Mouse (Mus musculus) embryonic facial prominence, embryonic 11.5 days (tissue): Measurements from ENCODE around the gene Fbln2. TPM values are rescaled to one million over a fixed set of nuclear protein-coding genes. Genes with fewer than 3 reads are reported as not detected.
A peak's percentile ranks its signal among the peaks of the same experiment; 100 is the strongest.

Experiments used
- ATAC-seq: fragments of 200-750 bp; cut with Nextera tagmentation; replicated peaks from 2 replicates; pipeline ENCODE4 v1.8.0; 2017; ENCODE audit warnings: low read depth; ENCODE audit not compliant: insufficient number of reproducible peaks, low FRiP score, low TSS enrichment
- DNase-seq: peaks from one replicate; pipeline ENCODE4 v3.0.0-alpha.2; 2015; ENCODE audit warnings: low spot score
- H3K27ac ChIP-seq: fragments of 300-500 bp; sonication (generic); replicated peaks from 2 replicates; pipeline ENCODE4 v1.5.1; 2014; ENCODE audit warnings: mild to moderate bottlenecking, low read depth, low read length, control low read depth
- H3K27me3 ChIP-seq: fragments of 300-500 bp; sonication (generic); 2 replicates; pipeline ENCODE4 v1.6.1; 2014; ENCODE audit warnings: mild to moderate bottlenecking, low read length, moderate library complexity, mixed read lengths; ENCODE audit not compliant: control insufficient read depth, insufficient read depth
- H3K36me3 ChIP-seq: fragments of 300-500 bp; sonication (generic); replicated peaks from 2 replicates; pipeline ENCODE4 v1.6.1; 2014; ENCODE audit warnings: low read depth, mild to moderate bottlenecking, low read length, moderate library complexity, mixed read lengths; ENCODE audit not compliant: control insufficient read depth, insufficient read depth
- H3K4me1 ChIP-seq: fragments of 300-500 bp; sonication (generic); 2 replicates; pipeline ENCODE4 v1.6.1; 2014; ENCODE audit warnings: low read length, mixed read lengths; ENCODE audit not compliant: control insufficient read depth, insufficient read depth
- H3K4me2 ChIP-seq: fragments of 300-500 bp; sonication (generic); 2 replicates; pipeline ENCODE4 v1.6.1; 2014; ENCODE audit warnings: low read depth, mild to moderate bottlenecking, control low read depth, low read length, moderate library complexity
- H3K4me3 ChIP-seq: fragments of 300-500 bp; sonication (generic); 2 replicates; pipeline ENCODE4 v1.5.1; 2014; ENCODE audit warnings: low read depth, low read length, control low read depth
- H3K9ac ChIP-seq: fragments of 300-500 bp; sonication (generic); replicated peaks from 2 replicates; pipeline ENCODE4 v1.6.1; 2014; ENCODE audit warnings: mild to moderate bottlenecking, control low read depth, low read length
- H3K9me3 ChIP-seq: fragments of 300-500 bp; sonication (generic); replicated peaks from 2 replicates; pipeline ENCODE4 v1.6.1; 2016; ENCODE audit warnings: mild to moderate bottlenecking, low read length, inconsistent platforms, mixed read lengths; ENCODE audit not compliant: control insufficient read depth
- WGBS: fragments of 180-500 bp; shearing (Covaris S2); extraction: QIAGEN DNeasy Blood & Tissue Kit; methylation state at CpG from one replicate; pipeline ENCODE4 v1.1.7; 2014; 5-methylcytosine and 5-hydroxymethylcytosine counted together
- polyA plus RNA-seq: library from polyadenylated mRNA; unstranded; fragments of >200 nt; fragmentation: Nextera tagmentation; extraction: Ambion mirVana; gene quantifications from 2 replicates; pipeline ENCODE4 v1.2.1, GENCODE M21; 2014

Fbln2 gene
- polyA plus RNA-seq, 1 experiment from 2014 or later = 61.9 TPM

DNA sequence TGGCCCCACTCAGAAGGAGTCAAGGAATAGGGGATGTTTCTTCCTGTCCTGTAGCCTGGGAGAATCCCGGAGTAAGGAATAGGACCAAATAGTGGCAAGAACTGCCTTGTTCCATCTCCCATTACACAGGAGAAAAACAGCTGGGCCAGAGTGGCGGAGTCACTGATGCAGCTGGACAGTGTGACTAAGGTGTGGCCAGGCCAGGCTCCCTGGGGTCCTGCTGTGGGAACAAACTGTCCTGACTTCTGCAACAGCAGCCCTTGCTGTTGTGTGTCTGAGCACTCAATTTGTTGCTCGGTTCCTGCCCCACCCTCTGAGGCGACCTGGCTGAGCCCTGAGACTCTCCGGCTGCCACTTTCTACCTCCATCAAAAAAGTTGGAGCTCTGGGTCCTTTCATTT lies 26.8 kb upstream of the Fbln2 start:
- Histone ChIP-seq H3K4me3 (no peak overlapping the region), H3K4me1 (peaks cover 1% of the 10 kb centered on the region), H3K9ac (no peak overlapping the region), H3K27me3 (no peaks in the 10 kb centered on the region), H3K36me3 (no peaks in the 10 kb centered on the region), H3K27ac (no peak overlapping the region), H3K4me2 (no peak overlapping the region), H3K9me3 (no peaks in the 10 kb centered on the region)
- DNase-seq (no peak), ATAC-seq (no peak)
- 77% methylated on average over 5 of the region's 5 CpGs for WGBS

DNA sequence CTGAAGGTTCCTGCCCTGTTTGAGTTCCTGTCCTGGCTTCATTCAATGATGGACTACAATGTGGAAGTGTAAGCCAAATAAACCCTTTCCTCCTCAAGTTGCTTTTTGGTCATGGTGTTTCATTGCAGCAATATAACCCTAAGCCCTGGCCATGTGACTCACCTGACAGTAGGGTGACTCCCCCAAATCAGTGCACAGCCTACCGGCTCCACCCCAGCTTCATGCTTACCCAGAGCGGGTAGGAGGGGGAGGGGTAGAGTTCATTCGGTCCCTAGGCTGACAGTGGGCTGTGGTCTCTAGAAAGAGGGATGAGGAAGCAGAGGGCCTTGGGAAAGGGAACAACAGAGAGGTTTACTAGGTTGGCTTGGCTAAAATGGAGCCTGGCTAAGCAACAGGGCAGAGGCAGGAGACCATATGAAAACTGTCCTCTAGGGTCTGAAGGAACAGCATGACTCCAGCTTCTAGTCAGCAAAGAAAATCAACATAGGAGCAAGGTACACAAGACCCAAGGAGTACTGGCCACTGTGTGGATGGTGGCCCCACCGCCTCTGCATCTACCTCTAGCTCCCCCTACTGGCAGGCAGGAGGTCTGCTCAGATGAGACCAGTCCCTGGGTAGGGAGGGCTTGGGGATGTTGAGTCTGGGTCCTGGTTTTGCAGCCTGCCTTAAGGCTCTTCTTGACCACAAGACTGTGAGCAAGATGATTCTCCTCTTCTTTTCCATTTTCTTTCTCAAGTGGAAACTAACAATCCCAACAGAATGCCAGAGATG lies 25.9 kb upstream of the Fbln2 start:
- H3K36me3 ChIP-seq = no peaks in the 10 kb centered on the region
- DNase-seq (peak; percentile 32), ATAC-seq (0 out of 2 replicates have a peak, but pooled peaks have one; percentile 53)
- H3K4me2 ChIP-seq = no peak overlapping the region
- 53% methylated on average over 4 of the region's 4 CpGs for WGBS
- H3K9me3 ChIP-seq = no peaks in the 10 kb centered on the region
- no peak overlapping the region for H3K27ac ChIP-seq
- H3K9ac ChIP-seq = no peak overlapping the region
- no peaks in the 10 kb centered on the region for H3K27me3 ChIP-seq
- no peak overlapping the region for H3K4me3 ChIP-seq
- H3K4me1 ChIP-seq = no peaks in the 10 kb centered on the region

GRCm38 (mm10) chr6:91186934-91187333 lies 25.3 kb upstream of the Fbln2 start:
- Histone ChIP-seq H3K4me1 (no peaks in the 10 kb centered on the region), H3K4me2 (no peak overlapping the region), H3K4me3 (no peak overlapping the region), H3K9ac (no peak overlapping the region), H3K36me3 (no peaks in the 10 kb centered on the region), H3K27ac (no peak overlapping the region), H3K9me3 (no peaks in the 10 kb centered on the region), H3K27me3 (no peaks in the 10 kb centered on the region)
- 88% methylated on average over 6 of the region's 6 CpGs for WGBS
- no peak for ATAC-seq
- no peak for DNase-seq

DNA sequence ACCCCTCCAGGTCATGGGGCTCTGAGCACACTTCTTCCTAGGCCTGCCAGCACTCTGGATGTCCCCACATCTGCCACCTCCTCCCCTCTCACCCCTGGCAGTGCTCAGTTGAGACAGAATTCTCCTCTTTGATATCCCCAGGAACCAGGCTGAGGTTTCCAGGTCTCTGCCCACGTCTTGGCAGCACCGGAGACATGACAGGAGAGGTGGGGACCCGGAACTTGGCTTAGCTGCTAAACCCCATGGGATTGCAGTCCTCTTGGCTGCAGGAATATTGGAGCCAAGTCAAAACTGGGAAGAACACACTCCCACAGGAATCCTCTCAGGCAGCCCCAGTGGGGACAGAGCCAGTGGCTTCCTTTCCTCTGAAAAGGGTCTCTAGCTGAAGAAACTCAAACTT lies 24.4 kb upstream of the Fbln2 start:
- DNase-seq = no peak
- H3K4me2 ChIP-seq = no peak overlapping the region
- 81% methylated on average over 3 of the region's 3 CpGs for WGBS
- no peaks in the 10 kb centered on the region for H3K4me1 ChIP-seq
- no peaks in the 10 kb centered on the region for H3K27me3 ChIP-seq
- no peak for ATAC-seq
- no peak overlapping the region for H3K9ac ChIP-seq
- H3K27ac ChIP-seq = no peak overlapping the region
- no peak overlapping the region for H3K4me3 ChIP-seq
- no peaks in the 10 kb centered on the region for H3K36me3 ChIP-seq
- no peaks in the 10 kb centered on the region for H3K9me3 ChIP-seq

DNA sequence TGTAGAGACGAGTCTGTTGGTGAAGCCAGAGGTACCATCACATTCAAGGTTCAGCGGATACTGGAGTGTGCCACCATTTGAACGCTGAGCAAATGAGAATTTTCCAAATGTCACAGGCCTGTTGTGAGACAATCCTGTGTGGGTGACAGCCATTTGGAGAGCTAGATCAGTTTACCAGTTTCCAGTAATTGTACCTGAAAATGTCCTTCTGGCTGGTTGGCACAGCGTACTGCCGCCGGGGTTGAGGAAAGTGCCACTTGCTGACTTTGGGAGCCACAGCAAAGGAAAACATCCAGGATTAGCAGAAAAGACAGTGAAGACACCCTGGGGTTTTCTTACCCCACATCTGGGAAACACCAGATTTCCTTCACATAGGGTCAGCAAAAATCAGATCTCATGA lies 22.3 kb upstream of the Fbln2 start:
- ATAC-seq = no peak
- H3K4me1 ChIP-seq = no peaks in the 10 kb centered on the region
- no peak overlapping the region for H3K9ac ChIP-seq
- H3K36me3 ChIP-seq = no peaks in the 10 kb centered on the region
- H3K27me3 ChIP-seq = no peaks in the 10 kb centered on the region
- H3K4me2 ChIP-seq = no peak overlapping the region
- H3K4me3 ChIP-seq = no peak overlapping the region
- no peak overlapping the region for H3K27ac ChIP-seq
- no peaks in the 10 kb centered on the region for H3K9me3 ChIP-seq
- no peak for DNase-seq
- 87% methylated on average over 6 of the region's 6 CpGs for WGBS

GRCm38 (mm10) chr6:91191465-91191864 lies 20.8 kb upstream of the Fbln2 start:
- no peaks in the 10 kb centered on the region for H3K9me3 ChIP-seq
- DNase-seq (no peak), ATAC-seq (no peak)
- no peak overlapping the region for H3K4me2 ChIP-seq
- H3K9ac ChIP-seq = no peak overlapping the region
- 47% methylated on average over 2 of the region's 2 CpGs for WGBS
- H3K36me3 ChIP-seq = no peaks in the 10 kb centered on the region
- H3K27ac ChIP-seq = no peak overlapping the region
- H3K27me3 ChIP-seq = no peaks in the 10 kb centered on the region
- no peaks in the 10 kb centered on the region for H3K4me1 ChIP-seq
- H3K4me3 ChIP-seq = no peak overlapping the region

DNA sequence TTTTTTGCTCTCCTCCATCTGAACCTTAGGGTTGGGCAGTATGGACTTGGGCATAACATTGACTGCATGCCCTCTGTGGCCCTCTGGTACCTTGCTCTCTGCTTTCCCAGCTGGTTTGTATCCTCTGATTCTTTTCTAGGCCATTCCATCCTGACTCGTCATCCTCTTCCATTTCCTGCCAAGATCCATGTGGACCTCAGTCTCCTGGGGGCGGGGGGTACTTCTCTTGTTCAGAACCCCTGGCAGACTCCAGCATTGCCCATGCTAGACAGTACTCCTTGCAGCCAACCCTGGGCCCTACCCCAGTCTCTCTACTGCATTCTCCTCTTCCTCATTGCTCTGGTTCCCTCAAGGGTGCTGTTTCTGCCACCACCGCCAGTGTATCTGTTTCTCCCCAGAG lies 19.8 kb upstream of the Fbln2 start:
- WGBS = 75% methylated on average over 3 of the region's 3 CpGs
- Histone ChIP-seq H3K4me3 (no peak overlapping the region), H3K36me3 (no peaks in the 10 kb centered on the region), H3K27ac (no peak overlapping the region), H3K4me2 (no peak overlapping the region), H3K9me3 (no peaks in the 10 kb centered on the region), H3K9ac (no peak overlapping the region), H3K27me3 (no peaks in the 10 kb centered on the region), H3K4me1 (no peaks in the 10 kb centered on the region)
- no peak for DNase-seq
- ATAC-seq = no peak

DNA sequence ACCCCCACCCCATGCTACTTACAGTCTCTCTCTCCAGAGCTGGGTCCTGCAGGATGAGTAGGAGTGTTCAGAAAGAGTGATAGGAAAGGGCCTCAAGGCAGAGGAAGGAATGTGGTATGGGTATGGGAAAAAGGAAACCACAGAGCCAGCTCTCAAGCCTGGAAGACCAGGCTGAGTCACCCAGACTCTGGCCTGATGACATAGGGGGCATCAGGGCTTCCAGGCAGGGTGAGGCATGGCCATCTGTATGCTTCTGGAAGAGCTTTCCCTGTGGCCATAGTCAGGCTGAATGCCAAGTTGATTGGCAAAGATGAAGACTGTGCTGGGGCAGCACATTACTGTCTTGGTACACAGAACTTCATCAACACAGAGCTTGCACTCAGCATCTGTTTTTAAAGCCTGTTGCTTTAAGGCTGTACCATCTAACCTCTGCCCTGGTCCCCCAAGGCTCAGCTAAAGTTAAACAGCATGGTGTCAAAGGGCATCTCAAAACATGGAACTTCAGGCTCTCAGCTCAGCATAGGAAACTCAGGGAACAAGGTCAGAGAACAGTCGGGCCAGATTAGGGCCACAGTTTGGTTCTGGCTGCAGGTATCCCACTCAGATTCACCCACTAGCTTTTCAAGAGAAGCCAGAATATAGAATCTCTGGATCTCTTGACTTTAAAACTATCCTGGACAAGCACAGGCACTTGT lies 19.3 kb upstream of the Fbln2 start:
- no peak for ATAC-seq
- H3K4me2 ChIP-seq = no peak overlapping the region
- H3K9ac ChIP-seq = no peak overlapping the region
- H3K4me3 ChIP-seq = no peak overlapping the region
- no peaks in the 10 kb centered on the region for H3K4me1 ChIP-seq
- no peaks in the 10 kb centered on the region for H3K9me3 ChIP-seq
- DNase-seq = no peak
- no peak overlapping the region for H3K27ac ChIP-seq
- no peaks in the 10 kb centered on the region for H3K36me3 ChIP-seq
- WGBS = 39% methylated on average over 1 of the region's 1 CpGs
- H3K27me3 ChIP-seq = no peaks in the 10 kb centered on the region
